Mouse (Mus musculus) right cerebral cortex, adult 2 months (tissue): ENCODE data around the gene Tm6sf2.
"Not testable (repeated sequence)": the region's sequence is repeated elsewhere in the genome, so short reads cannot be mapped to it uniquely, and the experiment has no call there.

ENCODE experiments used
- DNase-seq, 2 experiments: peaks; one replicate each; pipeline ENCODE4 v3.0.0; 2021 to 2022; ENCODE audit warnings: low spot score in 2 of 2

Tm6sf2 gene

GRCm38 (mm10) chr8:70072441-70073069, at the start of gene Tm6sf2:
Gene Tm6sf2 (plus strand): TSS chr8:70072924.
- no peak for DNase-seq

GRCm38 (mm10) chr8:70023596-70023995, 49.1 kb upstream of the Tm6sf2 start:
- DNase-seq: no peak

GRCm38 (mm10) chr8:70026151-70026550, 46.6 kb upstream of the Tm6sf2 start:
- no peak for DNase-seq

GRCm38 (mm10) chr8:70030255-70030654, 42.5 kb upstream of the Tm6sf2 start:
- no peak for DNase-seq

- no peak for DNase-seq
These were observed 34.7 kb upstream of the Tm6sf2 start for GRCm38 (mm10) chr8:70037994-70038393.

- DNase-seq: peak in 1 of 2 experiments; percentile 26
These were observed 30.7 kb upstream of the Tm6sf2 start for GRCm38 (mm10) chr8:70041885-70042546.

GRCm38 (mm10) chr8:70042583-70043455, 29.9 kb upstream of the Tm6sf2 start, which contains the start of the genes Mau2 and Sugp1:
Gene Mau2 (minus strand): TSS chr8:70042734.
Gene Sugp1 (plus strand): TSS chr8:70042813.
- DNase-seq: peak; percentile 94 to 97

GRCm38 (mm10) chr8:70043996-70044395, 28.7 kb upstream of the Tm6sf2 start:
- no peak for DNase-seq

- DNase-seq: no peak
These were observed 23.1 kb upstream of the Tm6sf2 start for GRCm38 (mm10) chr8:70049662-70050061.

GRCm38 (mm10) chr8:70050434-70050833, 22.3 kb upstream of the Tm6sf2 start:
- DNase-seq: not testable (repeated sequence)

- no peak for DNase-seq
These were observed 15.0 kb upstream of the Tm6sf2 start for GRCm38 (mm10) chr8:70057721-70058120.

- no peak for DNase-seq
These were observed 786 bp upstream of the Tm6sf2 start for GRCm38 (mm10) chr8:70071836-70072440.

- DNase-seq: no peak
These were observed 396 bp downstream of the Tm6sf2 start for GRCm38 (mm10) chr8:70073120-70073519.

- DNase-seq: no peak
These were observed 958 bp downstream of the Tm6sf2 start for GRCm38 (mm10) chr8:70073682-70074081.

GRCm38 (mm10) chr8:70081976-70082375, 9.3 kb downstream of the Tm6sf2 start:
- DNase-seq: no peak

GRCm38 (mm10) chr8:70083285-70083684, 10.6 kb downstream of the Tm6sf2 start, which contains the start of gene Hapln4:
Gene Hapln4 (plus strand): TSS chr8:70083457.
- peak; percentile 72 for DNase-seq

- no peak for DNase-seq
These were observed 11.7 kb downstream of the Tm6sf2 start for GRCm38 (mm10) chr8:70084191-70085065.

- no peak for DNase-seq
These were observed 13.4 kb downstream of the Tm6sf2 start for GRCm38 (mm10) chr8:70086151-70086550.

GRCm38 (mm10) chr8:70087237-70087636, 14.5 kb downstream of the Tm6sf2 start:
- no peak for DNase-seq

- DNase-seq: peak; percentile 71 to 75
These were observed 15.3 kb downstream of the Tm6sf2 start for GRCm38 (mm10) chr8:70087836-70088650.
